Mouse (Mus musculus) adrenal gland, postnatal 14 days (tissue): ENCODE measurements around the gene Gm11939. TPM values are rescaled to one million over a fixed set of nuclear protein-coding genes. Genes with fewer than 3 reads are reported as not detected.
"Not testable (repeated sequence)": the region's sequence is repeated elsewhere in the genome, so short reads cannot be mapped to it uniquely, and the experiment has no call there.

Source experiments
- DNase-seq: peaks from one replicate; pipeline ENCODE4 v3.0.0; 2021; ENCODE audit warnings: mixed read lengths
- long read RNA-seq, 2 experiments: library from polyadenylated mRNA; stranded (forward); transcript quantifications; one replicate each; pipeline ENCODE4 v2.0.0; 2021
- total RNA-seq: library from RNA; stranded (reverse); gene quantifications from 2 replicates; pipeline ENCODE4 v1.2.3, GENCODE M21; 2021

The Gm11939 gene
- not detected in 2 replicates for total RNA-seq
- long read RNA-seq, experiment 1: 0 reads
- long read RNA-seq, experiment 2: 0 reads

GRCm38 (mm10) chr11:99559366-99559765 lies at the start of gene Gm11939:
TSS of gene Gm11939 (minus strand) at chr11:99559466.
- no peak for DNase-seq

- not testable (repeated sequence) for DNase-seq
Measured at GRCm38 (mm10) chr11:99603208-99603607, 43.9 kb upstream of the Gm11939 start, which contains the start of gene Gm11938. TSS of gene Gm11938 (minus strand) at chr11:99603308.

GRCm38 (mm10) chr11:99597742-99598141 lies 38.5 kb upstream of the Gm11939 start, which contains the start of gene Krtap9-3:
TSS of gene Krtap9-3 (minus strand) at chr11:99598105.
- DNase-seq: not testable (repeated sequence)

- DNase-seq: no peak
Measured at GRCm38 (mm10) chr11:99590981-99591380, 31.7 kb upstream of the Gm11939 start, which contains the start of gene Krtap1-3. TSS of gene Krtap1-3 (minus strand) at chr11:99591339.

GRCm38 (mm10) chr11:99585096-99585495 lies 25.8 kb upstream of the Gm11939 start:
- DNase-seq: no peak

GRCm38 (mm10) chr11:99583245-99583704 lies 24.0 kb upstream of the Gm11939 start, which contains the start of gene Krtap1-4:
TSS of gene Krtap1-4 (minus strand) at chr11:99583654.
- no peak for DNase-seq

GRCm38 (mm10) chr11:99581564-99581963 lies 22.3 kb upstream of the Gm11939 start:
- no peak for DNase-seq

GRCm38 (mm10) chr11:99581051-99581450 lies 21.8 kb upstream of the Gm11939 start:
- no peak for DNase-seq

- DNase-seq: no peak
Measured at GRCm38 (mm10) chr11:99580636-99581035, 21.4 kb upstream of the Gm11939 start, which contains the start of gene Krtap1-5. TSS of gene Krtap1-5 (minus strand) at chr11:99581016.

- peak; percentile 79 for DNase-seq
Measured at GRCm38 (mm10) chr11:99574106-99574505, 14.8 kb upstream of the Gm11939 start.

- DNase-seq: no peak
Measured at GRCm38 (mm10) chr11:99573164-99573563, 13.9 kb upstream of the Gm11939 start.

- DNase-seq: no peak
Measured at GRCm38 (mm10) chr11:99566530-99566929, 7.3 kb upstream of the Gm11939 start, which contains the start of gene Krtap3-1. TSS of gene Krtap3-1 (minus strand) at chr11:99566630.

GRCm38 (mm10) chr11:99562580-99562979 lies 3.3 kb upstream of the Gm11939 start:
- DNase-seq: no peak

- DNase-seq: no peak
Measured at GRCm38 (mm10) chr11:99557976-99558745, 1.1 kb downstream of the Gm11939 start.

GRCm38 (mm10) chr11:99556753-99557152 lies 2.5 kb downstream of the Gm11939 start, which contains the start of gene Krtap3-2:
TSS of gene Krtap3-2 (minus strand) at chr11:99556853.
- DNase-seq: no peak

- DNase-seq: no peak
Measured at GRCm38 (mm10) chr11:99556195-99556594, 3.1 kb downstream of the Gm11939 start.

- no peak for DNase-seq
Measured at GRCm38 (mm10) chr11:99550765-99551164, 8.5 kb downstream of the Gm11939 start, which contains the start of gene Krtap3-3. TSS of gene Krtap3-3 (minus strand) at chr11:99550865.

GRCm38 (mm10) chr11:99547892-99548291 lies 11.4 kb downstream of the Gm11939 start:
- DNase-seq: no peak

- peak; percentile 29 for DNase-seq
Measured at GRCm38 (mm10) chr11:99539721-99540120, 19.5 kb downstream of the Gm11939 start.

- no peak for DNase-seq
Measured at GRCm38 (mm10) chr11:99521288-99521860, 37.9 kb downstream of the Gm11939 start, which contains the start of gene Krt39. TSS of gene Krt39 (minus strand) at chr11:99521338.

- no peak for DNase-seq
Measured at GRCm38 (mm10) chr11:99514098-99514497, 45.2 kb downstream of the Gm11939 start.
